8 mouse cellular contexts compared by ENCODE assay signal in genomic region chr2:118662902-118663803, GRCm38 (mm10). TPM values are rescaled to one million over a fixed set of nuclear protein-coding genes. Genes with fewer than 3 reads are reported as not detected.
DNase-seq lines count a peak whose midpoint lies in the region; ATAC-seq and TF ChIP-seq lines count a peak whose summit lies in the region.

Pak6 (plus strand) TSS chr2:118663303.

- peak within 1 kb of the TSS; percentile 92 for H3K4me3 ChIP-seq in megakaryocyte, embryonic 14.5 days (replicated peaks)
- H3K4me3 ChIP-seq in forebrain, postnatal 0 days (ENCODE audit: low read depth, low read length), result peak within 1 kb of the TSS; percentile 58
- peak within 1 kb of the TSS; percentile 35 for H3K4me3 ChIP-seq in intestine, postnatal 0 days (ENCODE audit: low read depth, low read length)
- peak within 1 kb of the TSS; percentile 67 for H3K4me3 ChIP-seq in liver, embryonic 12.5 days

- intact Hi-C loops in gastrocnemius, postnatal 36 days (cut with DNase I), result no loop called here

- no peak for TF ChIP-seq CTCF in forebrain, postnatal 0 days (IDR thresholded peaks at IDR 0.05; ENCODE audit: low read depth)
- TF ChIP-seq CTCF in intestine, postnatal 0 days (IDR thresholded peaks at IDR 0.05; ENCODE audit: low read depth), result no peak

- DNase-seq in adrenal gland, postnatal 4 days (ENCODE audit: low spot score in 2 of 2), result no peak
- peak; percentile 88 for DNase-seq in forebrain, postnatal 0 days
- DNase-seq in right cerebral cortex, postnatal 36 days (ENCODE audit: low spot score in 2 of 2), result peak; percentile 63 to 72
- no peak for DNase-seq in gastrocnemius, postnatal 36 days

- H3K27ac ChIP-seq in forebrain, postnatal 0 days (ENCODE audit: low read depth, low read length), result peak within 1 kb of the TSS; percentile 74
- H3K27ac ChIP-seq in intestine, postnatal 0 days (ENCODE audit: low read depth, low read length), result no peak within 1 kb of the TSS
- peak within 1 kb of the TSS; percentile 99 for H3K27ac ChIP-seq in liver, embryonic 12.5 days

- peak within 1 kb of the TSS; percentile 68 for H3K9ac ChIP-seq in forebrain, postnatal 0 days
- peak within 1 kb of the TSS; percentile 45; the same call in 1 of the 2 replicates for H3K9ac ChIP-seq in intestine, postnatal 0 days (ENCODE audit: low read depth, low read length)
- peak within 1 kb of the TSS; percentile 75 for H3K9ac ChIP-seq in liver, embryonic 12.5 days

- no peak for ATAC-seq in megakaryocyte, adult 5-6 weeks (ENCODE audit: poor library complexity, severe bottlenecking)
- peak; percentile 88 for ATAC-seq in forebrain, postnatal 0 days
- no peak for ATAC-seq in intestine, postnatal 0 days
- no peak for ATAC-seq in liver, embryonic 12.5 days

- H3K4me2 ChIP-seq in forebrain, postnatal 0 days (ENCODE audit: low read depth), result peak within 1 kb of the TSS; percentile 69
- peak within 1 kb of the TSS; percentile 78 for H3K4me2 ChIP-seq in intestine, postnatal 0 days (replicated peaks; ENCODE audit: low read depth)
- peak within 1 kb of the TSS; percentile 90 for H3K4me2 ChIP-seq in liver, embryonic 12.5 days

- H3K9me3 ChIP-seq in megakaryocyte, embryonic 14.5 days, result no peaks in the 10 kb centered on the region
- no peaks in the 10 kb centered on the region for H3K9me3 ChIP-seq in forebrain, postnatal 0 days (ENCODE audit: low read length)
- H3K9me3 ChIP-seq in intestine, postnatal 0 days (ENCODE audit: control insufficient read depth), result no peaks in the 10 kb centered on the region
- no peaks in the 10 kb centered on the region for H3K9me3 ChIP-seq in liver, embryonic 12.5 days (replicated peaks)

- peaks cover 84% of the 10 kb centered on the region for H3K4me1 ChIP-seq in megakaryocyte, embryonic 14.5 days
- H3K4me1 ChIP-seq in forebrain, postnatal 0 days (ENCODE audit: insufficient read depth), result peaks cover 27% of the 10 kb centered on the region
- H3K4me1 ChIP-seq in intestine, postnatal 0 days (replicated peaks; ENCODE audit: control insufficient read depth, insufficient read depth, low read length), result peaks cover 16% of the 10 kb centered on the region
- H3K4me1 ChIP-seq in liver, embryonic 12.5 days, result peaks cover 82% of the 10 kb centered on the region

- H3K27me3 ChIP-seq in megakaryocyte, embryonic 14.5 days (replicated peaks), result peaks cover 9% of the 10 kb centered on the region
- H3K27me3 ChIP-seq in forebrain, postnatal 0 days (ENCODE audit: insufficient read depth, low read length), result no peaks in the 10 kb centered on the region
- no peaks in the 10 kb centered on the region for H3K27me3 ChIP-seq in intestine, postnatal 0 days (replicated peaks; ENCODE audit: control insufficient read depth, insufficient read depth, low read length)
- H3K27me3 ChIP-seq in liver, embryonic 12.5 days (replicated peaks), result peaks cover 34% of the 10 kb centered on the region; the same call in 1 of the 2 replicates

- peaks cover 25% of the 10 kb centered on the region for H3K36me3 ChIP-seq in megakaryocyte, embryonic 14.5 days (replicated peaks; ENCODE audit: low read length)
- H3K36me3 ChIP-seq in forebrain, postnatal 0 days (ENCODE audit: insufficient read depth), result no peaks in the 10 kb centered on the region
- no peaks in the 10 kb centered on the region for H3K36me3 ChIP-seq in intestine, postnatal 0 days (ENCODE audit: control insufficient read depth, insufficient read depth)
- H3K36me3 ChIP-seq in liver, embryonic 12.5 days, result no peaks in the 10 kb centered on the region

- 1% methylated on average over 37 of the region's 37 CpGs for WGBS in forebrain, postnatal 0 days
- whole genome bisulfite sequencing in intestine, postnatal 0 days, result 4% methylated on average over 37 of the region's 37 CpGs
- WGBS in liver, embryonic 12.5 days (ENCODE audit: insufficient replicate concordance), result 4% methylated on average over 37 of the region's 37 CpGs

RNA-seq across cellular contexts. Expression of gene Pak6, which starts in this region (rescaled TPM):
- polyA plus RNA-seq in megakaryocyte, embryonic 14.5 days (2012; ENCODE audit: insufficient read depth, low replicate concordance), result 7.2 and 8.5 TPM in 2 replicates
- total RNA-seq in megakaryocyte, adult 5-6 weeks (2015), result not detected in 2 replicates
- total RNA-seq in megakaryocyte, adult 5-6 weeks (2017), result not detected in 2 replicates
- 10 to 100 TPM; 13.8 to 16.3 TPM for total RNA-seq in adrenal gland, postnatal 4 days (2021)
- total RNA-seq in forebrain, postnatal 0 days (2014; rRNA removed), result 71.4 and 84.4 TPM in 2 replicates
- 39.6 and 61.9 TPM in 2 replicates for polyA plus RNA-seq in forebrain, postnatal 0 days (2015; fragmentation: Nextera tagmentation; extraction: Ambion mirVana)
- polyA plus RNA-seq in intestine, postnatal 0 days (2015; fragmentation: Nextera tagmentation; extraction: Ambion mirVana), result 0.90 and 1.4 TPM in 2 replicates
- polyA plus RNA-seq in liver, embryonic 12.5 days (2016; fragmentation: Nextera tagmentation; extraction: Ambion mirVana), result 1.4 and 1.9 TPM in 2 replicates
- under 1 TPM; 0.20 to 0.31 TPM for total RNA-seq in gastrocnemius, postnatal 36 days (2021)

Comparison
In these comparisons a context has a peak if more than half of its experiments do, and no peak if none do; other contexts are left out.
1. RNA of gene Pak6 (total RNA-seq): 71.4 to 84.4 TPM in forebrain, postnatal 0 days and 13.8 to 16.3 TPM in adrenal gland, postnatal 4 days; 0.20 to 0.31 TPM in gastrocnemius, postnatal 36 days and not detected in megakaryocyte, adult 5-6 weeks; every median in the first group is over 10 times any median in the second.
2. H3K4me3 ChIP-seq: peak in every context shown above with its lines; median percentile 92 in megakaryocyte, embryonic 14.5 days; 67 in liver, embryonic 12.5 days; 58 in forebrain, postnatal 0 days; 35 in intestine, postnatal 0 days.
3. DNase-seq: peak in forebrain, postnatal 0 days (single experiment) and right cerebral cortex, postnatal 36 days (2 of 2); none in adrenal gland, postnatal 4 days (0 of 2) and gastrocnemius, postnatal 36 days (0 of 2).
4. Peak in every context shown above with its lines, with median percentiles within 50 percentile points of each other: H3K4me2 ChIP-seq and H3K9ac ChIP-seq.